Mouse (Mus musculus) embryonic facial prominence, embryonic 12.5 days (tissue): ENCODE data around the gene Nt5dc3. TPM values are rescaled to one million over a fixed set of nuclear protein-coding genes. Genes with fewer than 3 reads are reported as not detected.
A peak's percentile ranks its signal among the peaks of the same experiment; 100 is the strongest.

Source experiments
- ATAC-seq: fragments of 200-750 bp; cut with Nextera tagmentation; 2 replicates; pipeline ENCODE4 v1.8.0; 2017; ENCODE audit not compliant: insufficient number of reproducible peaks, insufficient read depth, low FRiP score, low TSS enrichment
- H3K27ac ChIP-seq: fragments of 300-500 bp; sonication (generic); 2 replicates; pipeline ENCODE4 v1.5.1; 2016; ENCODE audit warnings: mild to moderate bottlenecking
- H3K27me3 ChIP-seq: fragments of 300-500 bp; sonication (generic); 2 replicates; pipeline ENCODE4 v1.6.1; 2016; ENCODE audit warnings: mild to moderate bottlenecking, moderate library complexity
- H3K36me3 ChIP-seq: fragments of 300-500 bp; sonication (generic); 2 replicates; pipeline ENCODE4 v1.6.1; 2016; ENCODE audit warnings: mild to moderate bottlenecking
- H3K4me1 ChIP-seq: fragments of 300-500 bp; sonication (generic); 2 replicates; pipeline ENCODE4 v1.6.1; 2016
- H3K4me2 ChIP-seq: fragments of 300-500 bp; sonication (generic); replicated peaks from 2 replicates; pipeline ENCODE4 v1.6.1; 2016; ENCODE audit warnings: mild to moderate bottlenecking, moderate library complexity
- H3K4me3 ChIP-seq: fragments of 300-500 bp; sonication (generic); 2 replicates; pipeline ENCODE4 v1.5.1; 2016; ENCODE audit warnings: mild to moderate bottlenecking
- H3K9ac ChIP-seq: fragments of 300-500 bp; sonication (generic); 2 replicates; pipeline ENCODE4 v1.6.1; 2016; ENCODE audit warnings: mild to moderate bottlenecking, moderate library complexity
- H3K9me3 ChIP-seq: fragments of 300-500 bp; sonication (generic); 2 replicates; pipeline ENCODE4 v1.6.1; 2016; ENCODE audit warnings: mild to moderate bottlenecking, moderate library complexity
- WGBS: fragments of 180-500 bp; shearing (Covaris S2); methylation state at CpG from one replicate; pipeline ENCODE4 v1.1.7; 2016; 5-methylcytosine and 5-hydroxymethylcytosine counted together
- polyA plus RNA-seq: library from polyadenylated mRNA; unstranded; fragments of >200 nt; fragmentation: Nextera tagmentation; extraction: Ambion mirVana; gene quantifications from 2 replicates; pipeline ENCODE4 v1.2.1, GENCODE M21; 2016

Nt5dc3 gene
- polyA plus RNA-seq, 1 experiment from 2014 or later: 1.4 TPM

DNA sequence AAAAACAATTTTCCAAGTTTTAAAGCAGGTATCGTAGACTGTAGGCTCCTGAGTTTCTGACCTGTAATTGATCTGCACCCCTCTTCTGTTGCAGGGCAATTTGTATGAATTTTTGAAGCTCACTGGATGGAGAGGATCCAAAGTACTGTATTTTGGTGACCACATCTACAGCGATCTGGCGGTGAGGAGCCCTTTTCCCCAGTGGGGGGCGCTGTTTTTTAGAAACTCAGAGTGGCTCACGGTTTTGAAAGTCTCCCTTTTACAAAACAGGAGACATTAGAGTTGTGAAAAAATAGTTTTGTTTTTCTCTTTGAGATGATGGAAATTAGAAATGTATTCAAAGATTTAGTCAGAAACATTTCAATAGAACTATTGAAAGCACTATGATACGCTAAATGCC lies 45.3 kb downstream of the Nt5dc3 start:
- H3K36me3 ChIP-seq: no peaks in the 10 kb centered on the region
- no peak overlapping the region for H3K9ac ChIP-seq
- no peak for ATAC-seq
- WGBS: 68% methylated on average over 6 of the region's 6 CpGs
- H3K4me2 ChIP-seq: no peak overlapping the region
- H3K27me3 ChIP-seq: no peaks in the 10 kb centered on the region
- H3K27ac ChIP-seq: no peak overlapping the region
- H3K4me1 ChIP-seq: peaks cover 20% of the 10 kb centered on the region
- no peaks in the 10 kb centered on the region for H3K9me3 ChIP-seq
- no peak overlapping the region for H3K4me3 ChIP-seq

DNA sequence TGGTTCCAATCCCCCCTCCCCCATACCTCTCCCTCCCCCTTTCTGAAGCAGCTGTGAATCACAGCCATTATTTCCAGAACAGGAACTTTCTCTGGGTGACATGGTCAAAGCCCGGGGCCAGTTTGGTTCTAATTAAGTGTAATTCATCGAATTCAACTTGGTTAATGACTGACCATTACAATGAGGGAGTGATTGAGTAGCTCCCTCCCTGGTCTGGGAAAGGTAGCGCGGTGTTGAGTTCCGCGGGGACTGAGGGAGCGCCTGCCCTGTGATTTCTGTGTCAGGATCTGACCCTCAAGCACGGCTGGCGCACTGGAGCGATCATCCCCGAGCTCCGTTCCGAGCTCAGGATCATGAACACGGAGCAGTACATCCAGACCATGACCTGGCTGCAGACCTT lies 46.1 kb downstream of the Nt5dc3 start:
- Histone ChIP-seq H3K4me1 (peaks cover 13% of the 10 kb centered on the region), H3K27me3 (no peaks in the 10 kb centered on the region), H3K27ac (no peak overlapping the region), H3K9ac (no peak overlapping the region), H3K9me3 (peaks cover 3% of the 10 kb centered on the region; the same call in 1 of the 2 replicates), H3K36me3 (no peaks in the 10 kb centered on the region), H3K4me3 (no peak overlapping the region), H3K4me2 (no peak overlapping the region)
- 35% methylated on average over 14 of the region's 14 CpGs for WGBS
- no peak for ATAC-seq

DNA sequence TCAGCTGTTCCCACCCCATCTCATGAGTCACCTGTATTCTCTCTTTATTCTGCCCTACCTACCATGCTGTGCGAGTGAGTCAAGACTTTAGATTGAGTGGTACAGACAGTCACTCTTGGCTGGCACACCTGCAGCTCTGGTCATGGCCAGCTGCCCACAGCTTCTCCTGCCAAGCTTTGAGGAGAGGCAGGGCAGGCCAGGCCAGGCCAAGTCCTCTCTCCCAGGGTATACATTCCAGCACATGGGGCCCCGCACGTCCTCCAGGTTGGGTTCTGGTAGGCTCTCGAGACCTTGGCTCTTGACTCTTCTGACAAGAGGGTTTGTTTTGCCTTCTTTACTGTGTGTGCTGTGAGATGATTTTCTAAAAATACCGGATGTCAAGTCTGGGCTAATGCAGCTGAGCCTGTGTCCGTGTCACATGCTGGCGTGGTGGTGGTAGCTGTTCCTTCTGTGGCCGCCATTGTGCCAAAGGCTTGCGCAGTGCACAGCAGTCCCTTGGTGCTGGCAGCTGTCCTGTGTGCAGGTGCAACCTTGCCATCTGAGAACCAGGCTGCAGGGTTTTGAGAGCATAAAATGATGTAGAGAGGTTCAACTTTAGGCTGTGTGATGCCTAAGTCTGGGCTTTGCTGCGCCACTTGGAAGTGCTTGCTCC lies 47.2 kb downstream of the Nt5dc3 start:
- Histone ChIP-seq H3K9ac (no peak overlapping the region), H3K27ac (no peak overlapping the region), H3K27me3 (no peaks in the 10 kb centered on the region), H3K4me1 (peaks cover 7% of the 10 kb centered on the region; the same call in 1 of the 2 replicates), H3K4me2 (no peak overlapping the region), H3K4me3 (no peak overlapping the region), H3K36me3 (no peaks in the 10 kb centered on the region), H3K9me3 (peaks cover 3% of the 10 kb centered on the region; the same call in 1 of the 2 replicates)
- 86% methylated on average over 10 of the region's 10 CpGs for WGBS
- ATAC-seq: no peak

DNA sequence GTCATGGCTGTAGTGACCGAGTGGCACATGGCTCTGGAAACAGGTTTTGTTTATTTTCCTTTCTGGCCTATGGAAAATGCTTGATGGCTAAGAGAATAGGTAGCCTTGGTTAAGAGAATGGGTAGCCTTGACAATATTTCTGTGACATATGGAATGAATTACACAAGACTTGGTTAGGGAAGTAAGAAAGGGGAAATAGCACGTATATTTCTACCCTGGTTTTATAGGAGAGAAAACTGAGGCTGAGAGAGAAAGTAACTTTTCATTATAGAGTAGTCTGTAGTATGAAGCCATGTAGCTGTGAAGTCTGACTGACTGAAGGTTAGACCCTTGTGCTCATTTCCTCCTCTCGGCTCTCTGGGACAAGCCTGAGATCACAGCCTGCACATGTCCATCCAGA lies 48.1 kb downstream of the Nt5dc3 start:
- H3K27me3 ChIP-seq: no peaks in the 10 kb centered on the region
- no peaks in the 10 kb centered on the region for H3K36me3 ChIP-seq
- no peak overlapping the region for H3K4me2 ChIP-seq
- H3K4me3 ChIP-seq: no peak overlapping the region
- 42% methylated on average over 3 of the region's 3 CpGs for WGBS
- H3K9me3 ChIP-seq: peaks cover 3% of the 10 kb centered on the region; the same call in 1 of the 2 replicates
- no peak for ATAC-seq
- no peak overlapping the region for H3K27ac ChIP-seq
- peaks cover 7% of the 10 kb centered on the region; the same call in 1 of the 2 replicates for H3K4me1 ChIP-seq
- H3K9ac ChIP-seq: no peak overlapping the region

DNA sequence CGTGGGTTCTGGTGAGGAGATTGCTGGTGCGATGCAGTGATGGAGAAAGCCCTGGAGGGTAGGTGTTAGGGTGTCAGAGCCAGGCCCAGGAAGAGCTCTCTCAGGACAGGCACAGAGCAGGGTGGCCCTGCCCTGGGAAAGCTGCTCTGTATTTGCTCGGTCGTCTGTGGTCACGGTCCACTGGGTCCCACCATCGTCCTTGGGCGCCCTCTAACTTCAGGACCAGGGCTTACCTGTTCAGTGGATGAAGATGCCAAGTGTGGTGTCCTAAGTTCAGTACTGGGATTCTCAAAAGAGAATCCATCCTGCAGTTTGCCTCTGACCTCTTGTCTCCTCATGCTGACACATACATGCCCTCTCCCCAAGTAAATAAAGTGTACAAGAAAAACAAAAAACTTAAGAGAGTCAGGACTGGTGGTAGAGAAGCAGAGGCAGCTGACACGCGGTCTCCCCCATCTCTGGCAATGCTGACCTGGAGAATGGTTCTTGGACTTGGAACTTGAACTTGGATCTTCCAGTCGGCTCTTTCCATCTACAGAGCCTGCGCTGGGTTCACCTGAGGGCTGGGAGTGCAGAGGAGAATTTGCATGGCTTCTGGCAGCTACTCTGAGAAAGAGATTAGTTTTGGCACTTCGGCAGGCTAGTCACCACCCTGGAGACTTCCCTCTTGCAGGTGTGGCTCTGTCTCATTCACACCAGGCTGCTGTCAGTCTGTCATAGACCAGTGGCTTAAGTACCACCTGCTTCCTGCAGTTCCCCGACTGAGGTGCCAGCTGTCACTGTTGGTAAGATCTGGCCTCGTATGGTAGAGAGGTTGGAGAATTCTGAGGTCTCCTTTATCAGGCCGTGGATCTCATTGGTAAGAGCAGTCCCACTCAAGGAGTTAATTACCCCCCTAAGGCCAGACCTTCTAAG lies 49.7 kb downstream of the Nt5dc3 start:
- Histone ChIP-seq H3K4me2 (no peak overlapping the region), H3K9me3 (peaks cover 3% of the 10 kb centered on the region; the same call in 1 of the 2 replicates), H3K27ac (no peak overlapping the region), H3K4me1 (peaks cover 7% of the 10 kb centered on the region; the same call in 1 of the 2 replicates), H3K27me3 (no peaks in the 10 kb centered on the region), H3K9ac (no peak overlapping the region), H3K36me3 (no peaks in the 10 kb centered on the region), H3K4me3 (no peak overlapping the region)
- no peak for ATAC-seq
- 80% methylated on average over 15 of the region's 15 CpGs for WGBS

DNA sequence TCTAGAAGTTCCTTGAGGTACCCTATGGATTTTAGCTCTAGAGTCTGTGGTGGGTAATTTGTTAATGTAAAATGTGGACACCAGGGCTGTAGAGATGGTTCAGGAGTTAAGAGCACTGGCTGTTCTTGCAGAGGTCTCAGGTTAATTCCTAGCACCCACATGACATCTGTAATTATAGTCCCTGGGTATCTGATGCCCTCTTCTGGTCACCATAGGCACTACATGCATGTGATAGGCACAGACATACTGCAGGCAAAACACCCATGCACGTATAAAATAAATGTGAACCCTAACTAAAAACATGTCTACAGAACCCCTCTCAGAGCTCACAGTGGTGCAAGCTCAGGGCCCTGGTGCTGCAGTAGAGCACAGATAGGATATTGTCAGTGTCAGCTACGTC lies 50.7 kb downstream of the Nt5dc3 start:
- H3K9ac ChIP-seq: no peak overlapping the region
- 90% methylated on average over 2 of the region's 2 CpGs for WGBS
- no peak for ATAC-seq
- H3K27ac ChIP-seq: no peak overlapping the region
- no peaks in the 10 kb centered on the region for H3K36me3 ChIP-seq
- peaks cover 3% of the 10 kb centered on the region; the same call in 1 of the 2 replicates for H3K9me3 ChIP-seq
- H3K4me2 ChIP-seq: no peak overlapping the region
- no peaks in the 10 kb centered on the region for H3K27me3 ChIP-seq
- peaks cover 6% of the 10 kb centered on the region; the same call in 1 of the 2 replicates for H3K4me1 ChIP-seq
- no peak overlapping the region for H3K4me3 ChIP-seq

DNA sequence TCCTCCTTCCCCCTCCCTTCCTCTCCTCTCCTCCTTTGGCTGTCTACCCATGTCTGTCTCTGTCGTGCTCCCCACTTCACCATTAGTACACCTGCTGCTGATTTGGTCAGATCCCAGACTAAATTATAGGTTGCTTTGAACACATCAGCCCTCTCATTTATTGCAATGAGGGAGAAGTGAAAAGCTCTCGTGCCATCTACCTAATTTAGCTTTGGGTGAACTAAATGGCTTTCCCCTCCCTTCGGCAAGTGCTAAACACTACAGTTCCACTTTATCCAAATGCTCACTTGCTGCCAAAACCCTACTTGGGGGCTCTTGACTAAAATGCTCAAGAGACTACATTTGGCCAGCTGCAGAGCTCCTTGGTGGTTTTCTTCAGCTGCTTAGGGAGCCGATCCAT lies 58.0 kb downstream of the Nt5dc3 start:
- Histone ChIP-seq H3K4me1 (no peaks in the 10 kb centered on the region), H3K4me3 (no peak overlapping the region), H3K9ac (no peak overlapping the region), H3K9me3 (no peaks in the 10 kb centered on the region), H3K27ac (no peak overlapping the region), H3K4me2 (no peak overlapping the region), H3K36me3 (no peaks in the 10 kb centered on the region), H3K27me3 (no peaks in the 10 kb centered on the region)
- WGBS: 73% methylated on average over 4 of the region's 4 CpGs
- ATAC-seq: no peak

DNA sequence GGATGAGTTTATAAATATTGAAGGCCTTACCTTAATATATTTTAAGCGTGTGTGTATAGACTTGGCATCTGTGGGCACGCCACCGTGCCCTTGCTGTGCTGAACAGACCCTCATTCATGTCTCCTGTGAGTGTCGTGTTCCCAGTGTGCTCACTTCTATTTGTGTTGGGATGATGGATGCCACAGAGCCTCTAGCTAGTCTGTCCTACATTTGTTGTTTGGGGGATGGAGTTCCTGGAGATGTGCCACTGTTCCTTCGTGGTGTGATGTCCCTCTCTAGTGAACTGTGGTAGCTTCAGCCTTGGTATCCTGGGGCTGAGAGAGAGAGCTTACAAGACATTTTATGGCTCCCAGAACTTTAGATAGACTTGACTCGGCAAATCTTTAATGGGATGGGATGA lies 60.0 kb downstream of the Nt5dc3 start:
- 85% methylated on average over 6 of the region's 6 CpGs for WGBS
- 0 out of 2 replicates have a peak, but pooled peaks have one; percentile 5 for ATAC-seq

DNA sequence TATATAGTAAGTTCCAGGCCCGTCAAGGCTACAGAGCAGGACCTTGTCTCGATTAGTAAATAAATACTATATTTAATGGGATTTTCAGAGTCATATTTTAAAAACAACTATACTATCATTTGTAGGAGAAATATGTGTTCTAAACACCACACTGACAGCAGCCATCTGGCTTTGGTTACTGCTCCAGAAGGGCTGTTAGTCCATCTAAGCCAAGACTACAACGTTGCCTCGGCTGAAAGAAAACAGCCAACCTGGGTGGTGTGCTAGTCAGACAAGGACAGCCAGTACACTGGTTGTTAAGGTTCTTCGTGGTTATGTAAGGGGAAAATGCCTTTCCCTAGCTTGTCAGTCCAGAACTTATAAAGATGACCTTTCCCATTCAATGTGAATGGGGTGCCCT lies 63.9 kb downstream of the Nt5dc3 start:
- Histone ChIP-seq H3K4me2 (no peak overlapping the region), H3K9me3 (no peaks in the 10 kb centered on the region), H3K27ac (no peak overlapping the region), H3K4me1 (no peaks in the 10 kb centered on the region), H3K36me3 (no peaks in the 10 kb centered on the region), H3K4me3 (no peak overlapping the region), H3K9ac (no peak overlapping the region), H3K27me3 (no peaks in the 10 kb centered on the region)
- 58% methylated on average over 5 of the region's 5 CpGs for WGBS
- ATAC-seq: no peak

More for the DNA sequence above, 60.0 kb downstream of the Nt5dc3 start:
- no peaks in the 10 kb centered on the region for H3K9me3 ChIP-seq
- no peaks in the 10 kb centered on the region for H3K27me3 ChIP-seq
- no peaks in the 10 kb centered on the region for H3K4me1 ChIP-seq
- H3K4me2 ChIP-seq: no peak overlapping the region
- no peak overlapping the region for H3K4me3 ChIP-seq
- H3K27ac ChIP-seq: no peak overlapping the region
- H3K9ac ChIP-seq: no peak overlapping the region
- H3K36me3 ChIP-seq: no peaks in the 10 kb centered on the region

DNA sequence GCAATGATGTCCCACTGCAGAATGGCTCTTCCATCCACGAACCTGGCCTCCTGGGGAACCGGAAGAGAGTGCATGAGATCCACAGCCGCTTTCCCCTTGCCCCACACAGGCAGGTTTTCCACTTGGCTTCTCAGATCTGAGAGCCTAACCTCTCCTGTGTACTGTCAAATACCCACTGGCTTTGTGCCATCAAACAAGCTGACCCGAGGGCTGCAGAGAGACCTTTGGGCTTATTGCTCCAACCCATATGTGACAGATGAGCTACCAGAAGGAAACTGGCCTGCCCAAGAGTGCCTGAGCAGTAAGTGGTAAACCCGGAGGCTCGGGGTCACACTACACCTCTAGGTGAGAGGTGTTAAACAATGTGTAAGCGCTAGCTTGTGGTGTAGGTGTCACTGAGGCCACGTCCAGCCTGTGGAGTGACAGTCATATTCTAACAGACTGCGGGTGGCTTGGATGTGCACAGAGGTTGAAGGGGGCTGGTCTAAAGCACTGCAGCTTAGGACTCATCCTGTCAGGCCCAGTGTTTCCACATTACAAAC lies 68.2 kb downstream of the Nt5dc3 start:
- no peak for ATAC-seq
- 83% methylated on average over 9 of the region's 9 CpGs for WGBS
- Histone ChIP-seq H3K4me1 (no peaks in the 10 kb centered on the region), H3K27ac (no peak overlapping the region), H3K36me3 (no peaks in the 10 kb centered on the region), H3K9ac (no peak overlapping the region), H3K4me3 (no peak overlapping the region), H3K9me3 (no peaks in the 10 kb centered on the region), H3K4me2 (no peak overlapping the region), H3K27me3 (no peaks in the 10 kb centered on the region)

DNA sequence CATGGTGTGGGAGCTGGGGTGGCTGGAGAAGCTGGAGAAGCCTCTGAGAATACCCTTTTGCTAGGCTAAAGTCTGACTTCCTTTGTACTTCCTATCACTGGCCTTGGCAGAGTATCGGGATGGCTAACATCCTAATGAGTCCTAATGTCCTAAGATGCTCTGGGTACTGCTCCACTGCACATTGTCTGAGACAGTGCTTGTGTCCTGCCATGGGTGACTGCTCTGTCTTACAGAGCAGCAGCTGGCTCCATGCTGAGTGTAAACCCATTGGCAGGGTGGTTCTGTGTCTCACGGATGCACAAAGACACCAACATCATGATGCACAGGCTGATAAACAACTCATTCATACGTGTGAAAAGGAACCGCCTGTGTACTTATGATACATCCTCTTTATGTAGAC lies 70.3 kb downstream of the Nt5dc3 start:
- 87% methylated on average over 4 of the region's 4 CpGs for WGBS
- Histone ChIP-seq H3K4me1 (no peaks in the 10 kb centered on the region), H3K4me3 (no peak overlapping the region), H3K9me3 (no peaks in the 10 kb centered on the region), H3K36me3 (no peaks in the 10 kb centered on the region), H3K27ac (no peak overlapping the region), H3K9ac (no peak overlapping the region), H3K27me3 (no peaks in the 10 kb centered on the region), H3K4me2 (no peak overlapping the region)
- no peak for ATAC-seq

DNA sequence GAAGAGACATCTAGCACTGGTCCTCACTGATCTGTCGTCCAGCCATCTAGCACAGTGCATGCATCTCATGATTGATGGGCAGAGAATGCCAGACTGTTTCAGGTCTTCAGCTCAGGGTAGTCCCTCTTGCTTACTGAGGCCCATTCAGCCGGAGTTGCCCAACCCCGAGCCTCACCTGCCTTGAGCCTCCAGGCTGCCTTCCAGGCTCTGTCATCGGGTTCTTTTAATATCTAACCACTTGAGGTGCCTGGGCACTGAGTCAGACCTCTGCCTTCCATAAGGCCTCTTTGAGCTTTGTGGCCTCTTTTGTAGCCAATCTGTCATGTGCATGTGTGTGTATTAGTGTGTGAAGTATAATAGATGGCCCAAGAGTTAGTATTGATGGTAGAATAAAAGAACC lies 70.7 kb downstream of the Nt5dc3 start:
- Histone ChIP-seq H3K9me3 (no peaks in the 10 kb centered on the region), H3K4me3 (no peak overlapping the region), H3K36me3 (no peaks in the 10 kb centered on the region), H3K27me3 (no peaks in the 10 kb centered on the region), H3K27ac (no peak overlapping the region), H3K4me1 (no peaks in the 10 kb centered on the region), H3K9ac (no peak overlapping the region), H3K4me2 (no peak overlapping the region)
- 91% methylated on average over 4 of the region's 4 CpGs for WGBS
- no peak for ATAC-seq
